Mouse (Mus musculus) lung, embryonic 14.5 days (tissue): Measurements from ENCODE around the gene Pdgfa. TPM values are rescaled to one million over a fixed set of nuclear protein-coding genes. Genes with fewer than 3 reads are reported as not detected.

Experiments used
- ATAC-seq: fragments of 200-750 bp; cut with Nextera tagmentation; 2 replicates; pipeline ENCODE4 v1.8.0; 2017; ENCODE audit warnings: mild to moderate bottlenecking, moderate TSS enrichment, moderate library complexity; ENCODE audit not compliant: insufficient read depth
- DNase-seq: peaks from one replicate; pipeline ENCODE4 v3.0.0-alpha.2; 2015
- H3K27ac ChIP-seq: fragments of 300-500 bp; sonication (generic); 2 replicates; pipeline ENCODE4 v1.5.1; 2014; ENCODE audit warnings: low read depth, mild to moderate bottlenecking, moderate library complexity
- H3K27me3 ChIP-seq: fragments of 300-500 bp; sonication (generic); 2 replicates; pipeline ENCODE4 v1.6.1; 2014; ENCODE audit warnings: low read length, control low read depth; ENCODE audit not compliant: insufficient read depth
- H3K36me3 ChIP-seq: fragments of 300-500 bp; sonication (generic); 2 replicates; pipeline ENCODE4 v1.6.1; 2014; ENCODE audit warnings: control low read depth; ENCODE audit not compliant: insufficient read depth
- H3K4me1 ChIP-seq: fragments of 300-500 bp; sonication (generic); 2 replicates; pipeline ENCODE4 v1.6.1; 2014; ENCODE audit warnings: antibody characterized with exemption, control low read depth; ENCODE audit not compliant: insufficient read depth
- H3K4me2 ChIP-seq: fragments of 300-500 bp; sonication (generic); 2 replicates; pipeline ENCODE4 v1.6.1; 2014; ENCODE audit warnings: mild to moderate bottlenecking
- H3K4me3 ChIP-seq: fragments of 300-500 bp; sonication (generic); 2 replicates; pipeline ENCODE4 v1.5.1; 2014; ENCODE audit warnings: low read depth, low read length
- H3K9ac ChIP-seq: fragments of 300-500 bp; sonication (generic); 2 replicates; pipeline ENCODE4 v1.6.1; 2014
- H3K9me3 ChIP-seq: fragments of 300-500 bp; sonication (generic); 2 replicates; pipeline ENCODE4 v1.6.1; 2016; ENCODE audit warnings: low read depth, low read length, control low read depth
- CTCF ChIP-seq: IDR thresholded peaks from 2 replicates; pipeline ENCODE4 v1.5.1; 2016; ENCODE audit warnings: antibody characterized with exemption, low read depth
- WGBS: fragments of 180-500 bp; shearing (Covaris S2); extraction: QIAGEN DNeasy Blood & Tissue Kit; methylation state at CpG from one replicate; pipeline ENCODE4 v1.1.7; 2014; 5-methylcytosine and 5-hydroxymethylcytosine counted together
- polyA plus RNA-seq: library from polyadenylated mRNA; unstranded; fragments of >200 nt; fragmentation: Nextera tagmentation; extraction: Ambion mirVana; gene quantifications from 2 replicates; pipeline ENCODE4 v1.2.1, GENCODE M21; 2014

Pdgfa gene
- polyA plus RNA-seq, 1 experiment from 2014 or later = 40.9 TPM

DNA sequence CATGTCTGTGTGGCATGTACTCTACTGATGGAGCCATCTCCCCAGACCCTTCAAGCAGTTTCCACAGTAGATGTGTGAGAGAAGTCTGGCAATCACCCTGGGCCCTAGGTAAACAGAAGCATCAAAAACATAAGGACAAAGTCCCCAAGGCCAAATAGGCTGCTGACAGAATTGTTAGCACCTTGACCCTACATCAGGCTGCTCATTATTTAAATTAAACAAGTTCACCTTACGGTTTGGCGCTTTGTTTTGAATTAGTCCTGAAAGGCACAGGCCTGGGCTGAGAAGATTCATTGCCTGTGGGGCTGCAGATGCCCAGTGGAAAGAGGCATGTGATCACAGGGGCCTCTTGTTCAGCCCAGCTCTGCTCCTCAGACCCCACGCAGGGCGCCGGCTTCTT is 50.2 kb downstream of the Pdgfa start:
- Histone ChIP-seq H3K4me1 (peaks cover 30% of the 10 kb centered on the region), H3K9me3 (no peaks in the 10 kb centered on the region), H3K4me2 (no peak overlapping the region), H3K27me3 (no peaks in the 10 kb centered on the region), H3K36me3 (no peaks in the 10 kb centered on the region), H3K9ac (no peak overlapping the region), H3K27ac (no peak overlapping the region), H3K4me3 (no peak overlapping the region)
- 77% methylated on average over 5 of the region's 5 CpGs for WGBS
- ATAC-seq (no peak), DNase-seq (no peak)
- no peak for TF ChIP-seq CTCF

DNA sequence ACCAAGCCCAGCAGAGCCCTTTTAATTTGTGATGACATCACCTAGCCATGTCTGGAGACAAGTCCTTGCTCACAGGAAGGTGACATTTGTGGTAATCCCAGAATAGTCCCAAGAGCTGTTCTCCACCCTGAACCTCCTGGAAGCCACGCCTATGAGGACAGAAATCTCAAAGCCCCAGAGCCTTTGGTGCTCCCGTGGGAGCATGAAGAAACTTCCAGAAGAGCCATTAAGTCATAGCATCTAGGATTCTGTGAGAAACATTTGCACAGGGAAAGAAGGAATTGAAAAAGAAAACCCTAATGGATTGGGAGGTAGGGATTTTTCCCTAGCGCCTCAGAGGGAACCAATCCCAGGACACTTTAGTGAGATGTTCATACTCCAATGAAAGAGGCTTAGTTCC is 52.2 kb downstream of the Pdgfa start:
- H3K4me2 ChIP-seq = no peak overlapping the region
- no peaks in the 10 kb centered on the region for H3K9me3 ChIP-seq
- H3K4me1 ChIP-seq = peaks cover 30% of the 10 kb centered on the region
- H3K4me3 ChIP-seq = no peak overlapping the region
- WGBS = 84% methylated on average over 3 of the region's 3 CpGs
- no peak overlapping the region for H3K27ac ChIP-seq
- H3K9ac ChIP-seq = no peak overlapping the region
- H3K36me3 ChIP-seq = no peaks in the 10 kb centered on the region
- ATAC-seq = no peak
- no peak for TF ChIP-seq CTCF
- DNase-seq = no peak
- H3K27me3 ChIP-seq = no peaks in the 10 kb centered on the region

DNA sequence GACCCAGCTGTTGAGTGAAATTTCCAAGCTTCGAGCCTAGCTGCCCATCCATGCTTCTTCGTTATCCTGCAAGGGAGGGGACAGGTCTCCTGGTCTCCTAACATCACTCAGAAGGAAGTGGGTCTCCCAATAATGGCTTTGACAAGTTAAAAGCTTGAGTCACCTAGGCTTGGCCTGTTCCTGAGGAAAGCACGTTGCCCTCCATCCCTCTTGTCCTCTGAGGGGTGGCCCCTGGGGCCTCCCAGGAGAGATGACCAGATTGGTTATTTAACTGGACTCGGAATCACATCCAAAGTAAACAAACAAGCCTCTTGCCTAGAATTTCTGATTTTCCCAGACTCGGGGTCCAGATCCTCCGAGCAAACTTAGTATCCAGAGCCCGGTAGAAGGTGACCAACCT is 52.6 kb downstream of the Pdgfa start:
- Histone ChIP-seq H3K9ac (no peak overlapping the region), H3K4me1 (peaks cover 28% of the 10 kb centered on the region), H3K36me3 (no peaks in the 10 kb centered on the region), H3K4me2 (no peak overlapping the region), H3K9me3 (no peaks in the 10 kb centered on the region), H3K4me3 (no peak overlapping the region), H3K27ac (no peak overlapping the region), H3K27me3 (no peaks in the 10 kb centered on the region)
- 61% methylated on average over 7 of the region's 7 CpGs for WGBS
- no peak for TF ChIP-seq CTCF
- no peak for ATAC-seq
- no peak for DNase-seq

GRCm38 (mm10) chr5:138941842-138942241 is 55.3 kb downstream of the Pdgfa start:
- Histone ChIP-seq H3K4me2 (no peak overlapping the region), H3K4me3 (no peak overlapping the region), H3K9me3 (no peaks in the 10 kb centered on the region), H3K36me3 (no peaks in the 10 kb centered on the region), H3K27me3 (no peaks in the 10 kb centered on the region), H3K9ac (no peak overlapping the region), H3K4me1 (peaks cover 8% of the 10 kb centered on the region), H3K27ac (no peak overlapping the region)
- ATAC-seq (no peak), DNase-seq (no peak)
- TF ChIP-seq CTCF = no peak
- 64% methylated on average over 8 of the region's 8 CpGs for WGBS

DNA sequence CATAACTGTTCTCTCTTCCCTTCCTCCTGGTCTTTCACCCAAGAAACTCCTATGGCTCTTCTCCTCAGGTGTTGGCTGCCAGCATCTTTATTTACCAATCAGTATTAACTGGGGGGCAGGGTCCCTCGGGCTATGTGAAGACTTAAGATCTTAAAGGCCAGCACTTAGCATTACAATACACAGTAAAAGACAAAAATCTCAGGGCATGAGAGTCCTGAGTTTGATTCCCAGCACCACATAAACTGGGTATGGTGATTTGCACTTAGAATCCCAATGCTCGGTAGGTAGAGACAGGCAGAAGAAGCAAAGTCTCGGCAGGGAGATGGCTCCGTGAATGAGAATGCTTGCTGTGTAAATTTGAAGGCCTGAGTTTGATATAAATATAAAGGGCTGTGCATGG is 56.6 kb downstream of the Pdgfa start:
- Histone ChIP-seq H3K4me1 (peaks cover 7% of the 10 kb centered on the region; the same call in 1 of the 2 replicates), H3K9ac (no peak overlapping the region), H3K27me3 (no peaks in the 10 kb centered on the region), H3K9me3 (no peaks in the 10 kb centered on the region), H3K4me3 (no peak overlapping the region), H3K27ac (no peak overlapping the region), H3K36me3 (no peaks in the 10 kb centered on the region), H3K4me2 (no peak overlapping the region)
- ATAC-seq (no peak), DNase-seq (no peak)
- TF ChIP-seq CTCF = no peak
- WGBS = 78% methylated on average over 4 of the region's 4 CpGs

DNA sequence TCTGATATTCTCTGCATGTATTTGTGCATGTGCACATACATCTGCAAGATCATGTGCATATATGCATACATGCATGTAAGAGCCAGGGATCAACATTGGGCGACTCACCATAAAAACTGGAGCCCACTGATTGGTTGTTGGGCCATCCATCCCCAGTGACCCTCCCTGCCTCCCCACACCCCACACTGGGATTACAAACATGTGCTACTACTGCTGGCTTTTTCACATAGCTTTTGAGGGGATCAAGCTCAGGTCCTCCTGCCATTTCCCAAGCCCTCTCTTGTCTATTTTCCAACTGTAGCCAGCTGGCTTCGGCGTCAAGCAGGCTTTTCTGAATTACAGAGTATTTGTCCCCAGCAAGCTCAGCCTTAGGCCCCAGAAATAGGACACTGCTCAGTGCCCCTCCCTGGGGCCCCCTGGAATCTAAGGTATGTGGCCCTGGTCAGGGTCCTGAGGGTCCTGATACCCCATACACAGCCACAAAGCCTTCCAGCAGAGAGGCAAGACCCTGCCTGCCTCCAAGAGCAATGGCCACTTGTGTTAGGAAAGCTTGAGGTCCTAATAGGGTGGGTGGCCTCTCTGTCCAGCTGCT is 58.5 kb downstream of the Pdgfa start:
- H3K4me3 ChIP-seq = no peak overlapping the region
- no peak for TF ChIP-seq CTCF
- no peak overlapping the region for H3K9ac ChIP-seq
- ATAC-seq (no peak), DNase-seq (no peak)
- H3K27me3 ChIP-seq = no peaks in the 10 kb centered on the region
- no peaks in the 10 kb centered on the region for H3K9me3 ChIP-seq
- no peak overlapping the region for H3K4me2 ChIP-seq
- no peak overlapping the region for H3K27ac ChIP-seq
- 50% methylated on average over 3 of the region's 3 CpGs for WGBS
- H3K4me1 ChIP-seq = peaks cover 7% of the 10 kb centered on the region; the same call in 1 of the 2 replicates
- no peaks in the 10 kb centered on the region for H3K36me3 ChIP-seq

GRCm38 (mm10) chr5:138936399-138937089 is 60.6 kb downstream of the Pdgfa start:
- H3K27ac ChIP-seq = no peak overlapping the region
- H3K36me3 ChIP-seq = no peaks in the 10 kb centered on the region
- 55% methylated on average over 8 of the region's 8 CpGs for WGBS
- H3K27me3 ChIP-seq = no peaks in the 10 kb centered on the region
- no peak overlapping the region for H3K9ac ChIP-seq
- ATAC-seq (no peak), DNase-seq (no peak)
- no peak overlapping the region for H3K4me3 ChIP-seq
- H3K4me2 ChIP-seq = no peak overlapping the region
- no peak for TF ChIP-seq CTCF
- peaks cover 17% of the 10 kb centered on the region; the same call in 1 of the 2 replicates for H3K4me1 ChIP-seq
- H3K9me3 ChIP-seq = no peaks in the 10 kb centered on the region
